Mouse (Mus musculus): ENCODE results near the gene Chn2. TPM values are rescaled to one million over a fixed set of nuclear protein-coding genes. Genes with fewer than 3 reads are reported as not detected.

Gene Chn2
- polyA plus RNA-seq, 1 experiment from 2014 or later: 7.1 TPM

GRCm38 (mm10) chr6:54284167-54284711 is 244.9 kb downstream of the Chn2 start:
- Histone ChIP-seq H3K4me1 (peaks cover 10% of the 10 kb centered on the region; the same call in 1 of the 2 replicates), H3K36me3 (no peaks in the 10 kb centered on the region), H3K27ac (no peak overlapping the region), H3K9me3 (no peaks in the 10 kb centered on the region), H3K4me3 (no peak overlapping the region), H3K27me3 (ENCODE audit: insufficient read depth, poor library complexity, severe bottlenecking) (no peaks in the 10 kb centered on the region)
- no peak for DNase-seq (ENCODE audit: low spot score)
- 72% methylated on average over 12 of the region's 12 CpGs for WGBS

GRCm38 (mm10) chr6:54286813-54287212 is 247.5 kb downstream of the Chn2 start:
- WGBS: 81% methylated on average over 5 of the region's 5 CpGs
- DNase-seq (ENCODE audit: low spot score): no peak
- no peaks in the 10 kb centered on the region for H3K9me3 ChIP-seq
- no peak overlapping the region for H3K27ac ChIP-seq
- peaks cover 10% of the 10 kb centered on the region; the same call in 1 of the 2 replicates for H3K4me1 ChIP-seq
- no peak overlapping the region for H3K4me3 ChIP-seq
- H3K36me3 ChIP-seq: no peaks in the 10 kb centered on the region
- H3K27me3 ChIP-seq (ENCODE audit: insufficient read depth, poor library complexity, severe bottlenecking): no peaks in the 10 kb centered on the region

- H3K4me1 ChIP-seq: no peaks in the 10 kb centered on the region
- no peak for DNase-seq (ENCODE audit: low spot score)
- no peaks in the 10 kb centered on the region for H3K36me3 ChIP-seq
- no peaks in the 10 kb centered on the region for H3K27me3 ChIP-seq (ENCODE audit: insufficient read depth, poor library complexity, severe bottlenecking)
- no peaks in the 10 kb centered on the region for H3K9me3 ChIP-seq
- H3K4me3 ChIP-seq: no peak overlapping the region
- WGBS: 58% methylated on average over 10 of the region's 10 CpGs
- no peak overlapping the region for H3K27ac ChIP-seq
Measured at GRCm38 (mm10) chr6:54289774-54290500, 250.6 kb downstream of the Chn2 start.

- Histone ChIP-seq H3K36me3 (no peaks in the 10 kb centered on the region), H3K9me3 (no peaks in the 10 kb centered on the region), H3K27me3 (ENCODE audit: insufficient read depth, poor library complexity, severe bottlenecking) (no peaks in the 10 kb centered on the region), H3K27ac (no peak overlapping the region), H3K4me3 (no peak overlapping the region), H3K4me1 (no peaks in the 10 kb centered on the region)
- WGBS: 75% methylated on average over 2 of the region's 2 CpGs
- DNase-seq (ENCODE audit: low spot score): no peak
Measured at GRCm38 (mm10) chr6:54297231-54297630, 257.9 kb downstream of the Chn2 start.

GRCm38 (mm10) chr6:54299417-54299816 is 260.1 kb downstream of the Chn2 start:
- peak; percentile 77 for DNase-seq (ENCODE audit: low spot score)
- H3K36me3 ChIP-seq: no peaks in the 10 kb centered on the region
- no peaks in the 10 kb centered on the region for H3K9me3 ChIP-seq
- H3K27ac ChIP-seq: no peak overlapping the region
- no peak overlapping the region for H3K4me3 ChIP-seq
- 65% methylated on average over 2 of the region's 2 CpGs for WGBS
- no peaks in the 10 kb centered on the region for H3K4me1 ChIP-seq
- no peaks in the 10 kb centered on the region for H3K27me3 ChIP-seq (ENCODE audit: insufficient read depth, poor library complexity, severe bottlenecking)

- 80% methylated on average over 1 of the region's 1 CpGs for WGBS
- no peaks in the 10 kb centered on the region for H3K27me3 ChIP-seq (ENCODE audit: insufficient read depth, poor library complexity, severe bottlenecking)
- H3K27ac ChIP-seq: no peak overlapping the region
- DNase-seq (ENCODE audit: low spot score): no peak
- H3K36me3 ChIP-seq: no peaks in the 10 kb centered on the region
- H3K4me1 ChIP-seq: no peaks in the 10 kb centered on the region
- H3K4me3 ChIP-seq: no peak overlapping the region
- H3K9me3 ChIP-seq: no peaks in the 10 kb centered on the region
Measured at GRCm38 (mm10) chr6:54305777-54306176, 266.4 kb downstream of the Chn2 start.

- Histone ChIP-seq H3K4me3 (no peak overlapping the region), H3K27ac (no peak overlapping the region), H3K4me1 (no peaks in the 10 kb centered on the region), H3K27me3 (ENCODE audit: insufficient read depth, poor library complexity, severe bottlenecking) (no peaks in the 10 kb centered on the region; the same call in 1 of the 2 replicates), H3K9me3 (no peaks in the 10 kb centered on the region), H3K36me3 (no peaks in the 10 kb centered on the region)
- 81% methylated on average over 2 of the region's 2 CpGs for WGBS
- DNase-seq (ENCODE audit: low spot score): no peak
Measured at GRCm38 (mm10) chr6:54313071-54313470, 273.7 kb downstream of the Chn2 start.

GRCm38 (mm10) chr6:54318618-54319017 is 279.3 kb downstream of the Chn2 start:
- 89% methylated on average over 9 of the region's 9 CpGs for WGBS
- no peak overlapping the region for H3K27ac ChIP-seq
- DNase-seq (ENCODE audit: low spot score): no peak

GRCm38 (mm10) chr6:54319198-54319597 is 279.8 kb downstream of the Chn2 start:
- DNase-seq (ENCODE audit: low spot score): no peak
- 75% methylated on average over 3 of the region's 3 CpGs for WGBS
- H3K9me3 ChIP-seq: no peaks in the 10 kb centered on the region
- no peaks in the 10 kb centered on the region for H3K4me1 ChIP-seq
- H3K27ac ChIP-seq: no peak overlapping the region
- H3K4me3 ChIP-seq: no peak overlapping the region
- peaks cover 14% of the 10 kb centered on the region for H3K27me3 ChIP-seq (ENCODE audit: insufficient read depth, poor library complexity, severe bottlenecking)
- H3K36me3 ChIP-seq: no peaks in the 10 kb centered on the region

More at GRCm38 (mm10) chr6:54318618-54319017, 279.3 kb downstream of the Chn2 start:
- H3K36me3 ChIP-seq: no peaks in the 10 kb centered on the region
- H3K9me3 ChIP-seq: no peaks in the 10 kb centered on the region
- H3K27me3 ChIP-seq (ENCODE audit: insufficient read depth, poor library complexity, severe bottlenecking): peaks cover 10% of the 10 kb centered on the region
- H3K4me3 ChIP-seq: no peak overlapping the region
- no peaks in the 10 kb centered on the region for H3K4me1 ChIP-seq

- no peaks in the 10 kb centered on the region for H3K36me3 ChIP-seq
- H3K4me3 ChIP-seq: no peak overlapping the region
- no peak for DNase-seq (ENCODE audit: low spot score)
- no peaks in the 10 kb centered on the region for H3K9me3 ChIP-seq
- WGBS: 73% methylated on average over 1 of the region's 1 CpGs
- no peaks in the 10 kb centered on the region for H3K4me1 ChIP-seq
- H3K27ac ChIP-seq: no peak overlapping the region
- peaks cover 25% of the 10 kb centered on the region for H3K27me3 ChIP-seq (ENCODE audit: insufficient read depth, poor library complexity, severe bottlenecking)
Measured at GRCm38 (mm10) chr6:54320236-54320635, 280.9 kb downstream of the Chn2 start.

- DNase-seq (ENCODE audit: low spot score): no peak
- H3K4me3 ChIP-seq: peak within 1 kb of the TSS; percentile 73
- H3K4me1 ChIP-seq: peaks cover 11% of the 10 kb centered on the region
- H3K9me3 ChIP-seq: no peaks in the 10 kb centered on the region
- WGBS: 47% methylated on average over 3 of the region's 3 CpGs
- H3K27me3 ChIP-seq (ENCODE audit: insufficient read depth, poor library complexity, severe bottlenecking): peaks cover 64% of the 10 kb centered on the region
- 0 out of 2 replicates have a peak, but pooled peaks cover 4% of the 10 kb centered on the region for H3K36me3 ChIP-seq
- peak within 1 kb of the TSS; percentile 84; the same call in 1 of the 2 replicates for H3K27ac ChIP-seq
Measured at GRCm38 (mm10) chr6:54325246-54325885, 286.0 kb downstream of the Chn2 start, which contains the start of gene Prr15. Gene Prr15, plus strand, starts transcription at chr6:54325835.

GRCm38 (mm10) chr6:54326671-54327625 is 287.6 kb downstream of the Chn2 start:
- DNase-seq (ENCODE audit: low spot score): peak; percentile 80
- 0 out of 2 replicates have a peak, but pooled peaks cover 4% of the 10 kb centered on the region for H3K36me3 ChIP-seq
- peaks cover 60% of the 10 kb centered on the region for H3K27me3 ChIP-seq (ENCODE audit: insufficient read depth, poor library complexity, severe bottlenecking)
- peaks cover 11% of the 10 kb centered on the region for H3K4me1 ChIP-seq
- WGBS: under 1% methylated on average over 53 of the region's 53 CpGs
- peak overlapping the region; percentile 84 for H3K27ac ChIP-seq
- no peaks in the 10 kb centered on the region for H3K9me3 ChIP-seq
- peak overlapping the region; percentile 73 for H3K4me3 ChIP-seq

Data from heart, embryonic 10.5 days (tissue).